Mouse (Mus musculus): ENCODE data around the gene Otop3.

- TF ChIP-seq CTCF (IDR thresholded peaks at IDR 0.05) = no peak
- no peak for TF ChIP-seq POLR2A (IDR thresholded peaks at IDR 0.05; ENCODE audit: insufficient read depth, low read depth, low read length)
- TF ChIP-seq EP300 (IDR thresholded peaks at IDR 0.05; ENCODE audit: insufficient read depth, low read depth, low read length) = peak; percentile 65; the same call in 1 of the 2 replicates
Measured at GRCm38 (mm10) chr11:115290919-115291318, 43.6 kb upstream of the Otop3 start.
